Mouse (Mus musculus): Measurements from ENCODE around the gene Matn4. TPM values are rescaled to one million over a fixed set of nuclear protein-coding genes. Genes with fewer than 3 reads are reported as not detected.
A peak's percentile ranks its signal among the peaks of the same experiment; 100 is the strongest.

Matn4 gene
- polyA plus RNA-seq, 1 experiment from 2014 or later: 8.9 TPM

GRCm38 (mm10) chr2:164389020-164389419 is 15.9 kb downstream of the Matn4 start, which contains the start of gene Slpi:
Slpi (minus strand) TSS chr2:164389095.
- Histone ChIP-seq H3K4me2 (ENCODE audit: low read depth, low read length) (peak within 1 kb of the TSS; percentile 80), H3K9me3 (replicated peaks; ENCODE audit: control insufficient read depth, low read length) (no peaks in the 10 kb centered on the region), H3K4me1 (ENCODE audit: control insufficient read depth, insufficient read depth, low read length) (peaks cover 6% of the 10 kb centered on the region), H3K9ac (ENCODE audit: low read length) (peak within 1 kb of the TSS; percentile 71), H3K27ac (ENCODE audit: low read length) (no peak within 1 kb of the TSS), H3K36me3 (ENCODE audit: control insufficient read depth, insufficient read depth, low read length) (no peaks in the 10 kb centered on the region), H3K27me3 (ENCODE audit: control insufficient read depth, insufficient read depth, low read length) (peaks cover 11% of the 10 kb centered on the region; the same call in 1 of the 2 replicates), H3K4me3 (replicated peaks; ENCODE audit: low read length) (peak within 1 kb of the TSS; percentile 58)
- WGBS: 2% methylated on average over 17 of the region's 17 CpGs
- peak; percentile 60; the same call in 1 of the 2 replicates for ATAC-seq (ENCODE audit: insufficient read depth, low FRiP score)

GRCm38 (mm10) chr2:164386953-164387352 is 18.0 kb downstream of the Matn4 start:
- peaks cover 11% of the 10 kb centered on the region; the same call in 1 of the 2 replicates for H3K27me3 ChIP-seq (ENCODE audit: control insufficient read depth, insufficient read depth, low read length)
- no peak overlapping the region for H3K4me2 ChIP-seq (ENCODE audit: low read depth, low read length)
- H3K36me3 ChIP-seq (ENCODE audit: control insufficient read depth, insufficient read depth, low read length): no peaks in the 10 kb centered on the region
- H3K9ac ChIP-seq (ENCODE audit: low read length): no peak overlapping the region
- peaks cover 6% of the 10 kb centered on the region for H3K4me1 ChIP-seq (ENCODE audit: control insufficient read depth, insufficient read depth, low read length)
- no peak overlapping the region for H3K4me3 ChIP-seq (replicated peaks; ENCODE audit: low read length)
- no peaks in the 10 kb centered on the region for H3K9me3 ChIP-seq (replicated peaks; ENCODE audit: control insufficient read depth, low read length)
- 10% methylated on average over 8 of the region's 8 CpGs for WGBS
- no peak overlapping the region for H3K27ac ChIP-seq (ENCODE audit: low read length)
- ATAC-seq (ENCODE audit: insufficient read depth, low FRiP score): no peak

GRCm38 (mm10) chr2:164385927-164386763 is 18.8 kb downstream of the Matn4 start:
- Histone ChIP-seq H3K27ac (ENCODE audit: low read length) (no peak overlapping the region), H3K36me3 (ENCODE audit: control insufficient read depth, insufficient read depth, low read length) (no peaks in the 10 kb centered on the region), H3K4me1 (ENCODE audit: control insufficient read depth, insufficient read depth, low read length) (peaks cover 6% of the 10 kb centered on the region), H3K27me3 (ENCODE audit: control insufficient read depth, insufficient read depth, low read length) (peaks cover 11% of the 10 kb centered on the region; the same call in 1 of the 2 replicates), H3K9ac (ENCODE audit: low read length) (no peak overlapping the region), H3K9me3 (replicated peaks; ENCODE audit: control insufficient read depth, low read length) (peaks cover 3% of the 10 kb centered on the region; the same call in 1 of the 2 replicates), H3K4me3 (replicated peaks; ENCODE audit: low read length) (no peak overlapping the region), H3K4me2 (ENCODE audit: low read depth, low read length) (0 out of 2 replicates have a peak overlapping the region, but pooled peaks have one; percentile 19)
- WGBS: 16% methylated on average over 18 of the region's 18 CpGs
- peak; percentile 30; the same call in 1 of the 2 replicates for ATAC-seq (ENCODE audit: insufficient read depth, low FRiP score)

- H3K4me1 ChIP-seq (ENCODE audit: control insufficient read depth, insufficient read depth, low read length): no peaks in the 10 kb centered on the region; the same call in 1 of the 2 replicates
- H3K4me3 ChIP-seq (replicated peaks; ENCODE audit: low read length): no peak overlapping the region
- no peak overlapping the region for H3K27ac ChIP-seq (ENCODE audit: low read length)
- H3K4me2 ChIP-seq (ENCODE audit: low read depth, low read length): no peak overlapping the region
- peaks cover 3% of the 10 kb centered on the region; the same call in 1 of the 2 replicates for H3K9me3 ChIP-seq (replicated peaks; ENCODE audit: control insufficient read depth, low read length)
- peaks cover 8% of the 10 kb centered on the region; the same call in 1 of the 2 replicates for H3K27me3 ChIP-seq (ENCODE audit: control insufficient read depth, insufficient read depth, low read length)
- ATAC-seq (ENCODE audit: insufficient read depth, low FRiP score): no peak
- WGBS: 47% methylated on average over 11 of the region's 11 CpGs
- H3K36me3 ChIP-seq (ENCODE audit: control insufficient read depth, insufficient read depth, low read length): no peaks in the 10 kb centered on the region
- no peak overlapping the region for H3K9ac ChIP-seq (ENCODE audit: low read length)
Observed at GRCm38 (mm10) chr2:164383656-164384399, 21.1 kb downstream of the Matn4 start.

- Histone ChIP-seq H3K4me3 (replicated peaks; ENCODE audit: low read length) (no peak overlapping the region), H3K27ac (ENCODE audit: low read length) (no peak overlapping the region), H3K4me2 (ENCODE audit: low read depth, low read length) (no peak overlapping the region), H3K9ac (ENCODE audit: low read length) (no peak overlapping the region), H3K4me1 (ENCODE audit: control insufficient read depth, insufficient read depth, low read length) (no peaks in the 10 kb centered on the region; the same call in 1 of the 2 replicates), H3K36me3 (ENCODE audit: control insufficient read depth, insufficient read depth, low read length) (no peaks in the 10 kb centered on the region), H3K27me3 (ENCODE audit: control insufficient read depth, insufficient read depth, low read length) (0 out of 2 replicates have a peak, but pooled peaks cover 5% of the 10 kb centered on the region), H3K9me3 (replicated peaks; ENCODE audit: control insufficient read depth, low read length) (peaks cover 3% of the 10 kb centered on the region; the same call in 1 of the 2 replicates)
- 65% methylated on average over 3 of the region's 3 CpGs for WGBS
- no peak for ATAC-seq (ENCODE audit: insufficient read depth, low FRiP score)
Observed at GRCm38 (mm10) chr2:164382971-164383370, 22.0 kb downstream of the Matn4 start.

GRCm38 (mm10) chr2:164381726-164382125 is 23.2 kb downstream of the Matn4 start:
- Histone ChIP-seq H3K27ac (ENCODE audit: low read length) (no peak overlapping the region), H3K36me3 (ENCODE audit: control insufficient read depth, insufficient read depth, low read length) (no peaks in the 10 kb centered on the region)

GRCm38 (mm10) chr2:164377478-164378426 is 27.2 kb downstream of the Matn4 start:
- H3K9me3 ChIP-seq (replicated peaks; ENCODE audit: control insufficient read depth, low read length): peaks cover 3% of the 10 kb centered on the region; the same call in 1 of the 2 replicates
- H3K9ac ChIP-seq (ENCODE audit: low read length): no peak overlapping the region
- no peaks in the 10 kb centered on the region for H3K27me3 ChIP-seq (ENCODE audit: control insufficient read depth, insufficient read depth, low read length)
- no peak overlapping the region for H3K4me2 ChIP-seq (ENCODE audit: low read depth, low read length)
- H3K36me3 ChIP-seq (ENCODE audit: control insufficient read depth, insufficient read depth, low read length): no peaks in the 10 kb centered on the region
- ATAC-seq (ENCODE audit: insufficient read depth, low FRiP score): no peak
- H3K27ac ChIP-seq (ENCODE audit: low read length): no peak overlapping the region
- no peak overlapping the region for H3K4me3 ChIP-seq (replicated peaks; ENCODE audit: low read length)
- H3K4me1 ChIP-seq (ENCODE audit: control insufficient read depth, insufficient read depth, low read length): no peaks in the 10 kb centered on the region
- WGBS: 81% methylated on average over 15 of the region's 15 CpGs

More at GRCm38 (mm10) chr2:164381726-164382125, 23.2 kb downstream of the Matn4 start:
- no peak overlapping the region for H3K9ac ChIP-seq (ENCODE audit: low read length)
- peaks cover 3% of the 10 kb centered on the region; the same call in 1 of the 2 replicates for H3K9me3 ChIP-seq (replicated peaks; ENCODE audit: control insufficient read depth, low read length)
- H3K4me2 ChIP-seq (ENCODE audit: low read depth, low read length): no peak overlapping the region
- 76% methylated on average over 8 of the region's 8 CpGs for WGBS
- 0 out of 2 replicates have a peak, but pooled peaks cover 5% of the 10 kb centered on the region for H3K27me3 ChIP-seq (ENCODE audit: control insufficient read depth, insufficient read depth, low read length)
- no peak for ATAC-seq (ENCODE audit: insufficient read depth, low FRiP score)
- H3K4me1 ChIP-seq (ENCODE audit: control insufficient read depth, insufficient read depth, low read length): no peaks in the 10 kb centered on the region; the same call in 1 of the 2 replicates
- H3K4me3 ChIP-seq (replicated peaks; ENCODE audit: low read length): no peak overlapping the region

- 15% methylated on average over 4 of the region's 4 CpGs for WGBS
- no peak overlapping the region; the same call in 1 of the 2 replicates for H3K27ac ChIP-seq (ENCODE audit: low read length)
- no peak overlapping the region for H3K4me2 ChIP-seq (ENCODE audit: low read depth, low read length)
- H3K27me3 ChIP-seq (ENCODE audit: control insufficient read depth, insufficient read depth, low read length): no peaks in the 10 kb centered on the region
- H3K9ac ChIP-seq (ENCODE audit: low read length): no peak overlapping the region
- H3K9me3 ChIP-seq (replicated peaks; ENCODE audit: control insufficient read depth, low read length): no peaks in the 10 kb centered on the region
- H3K4me1 ChIP-seq (ENCODE audit: control insufficient read depth, insufficient read depth, low read length): no peaks in the 10 kb centered on the region
- no peak overlapping the region for H3K4me3 ChIP-seq (replicated peaks; ENCODE audit: low read length)
- no peaks in the 10 kb centered on the region for H3K36me3 ChIP-seq (ENCODE audit: control insufficient read depth, insufficient read depth, low read length)
- ATAC-seq (ENCODE audit: insufficient read depth, low FRiP score): peak; percentile 29; the same call in 1 of the 2 replicates
Observed at GRCm38 (mm10) chr2:164373187-164373586, 31.8 kb downstream of the Matn4 start.
